Mouse (Mus musculus) liver, postnatal 0 days (tissue): ENCODE data around the gene Kat6b. TPM values are rescaled to one million over a fixed set of nuclear protein-coding genes. Genes with fewer than 3 reads are reported as not detected.
A peak's percentile ranks its signal among the peaks of the same experiment; 100 is the strongest.

Experiments
- ATAC-seq: fragments of 200-750 bp; cut with Nextera tagmentation; 2 replicates; pipeline ENCODE4 v1.8.0; 2017; ENCODE audit warnings: mild to moderate bottlenecking, moderate library complexity
- DNase-seq: peaks from one replicate; pipeline ENCODE4 v3.0.0-alpha.2; 2016
- H3K27ac ChIP-seq: fragments of 300-500 bp; sonication (generic); 2 replicates; pipeline ENCODE4 v1.5.1; 2014; ENCODE audit warnings: antibody characterized with exemption, moderate library complexity, mild to moderate bottlenecking, low read depth
- H3K27me3 ChIP-seq: fragments of 300-500 bp; sonication (generic); 2 replicates; pipeline ENCODE4 v1.6.1; 2014; ENCODE audit warnings: low read length, control low read depth, mixed read lengths; ENCODE audit not compliant: insufficient read depth
- H3K36me3 ChIP-seq: fragments of 300-500 bp; sonication (generic); replicated peaks from 2 replicates; pipeline ENCODE4 v1.6.1; 2014; ENCODE audit warnings: mild to moderate bottlenecking, control low read depth, low read length, moderate library complexity, mixed read lengths; ENCODE audit not compliant: insufficient read depth
- H3K4me1 ChIP-seq: fragments of 300-500 bp; sonication (generic); 2 replicates; pipeline ENCODE4 v1.6.1; 2014; ENCODE audit warnings: antibody characterized with exemption, mild to moderate bottlenecking, control low read depth; ENCODE audit not compliant: insufficient read depth
- H3K4me2 ChIP-seq: fragments of 300-500 bp; sonication (generic); 2 replicates; pipeline ENCODE4 v1.6.1; 2014; ENCODE audit warnings: low read depth, mild to moderate bottlenecking, low read length, moderate library complexity, mixed read lengths
- H3K4me3 ChIP-seq: fragments of 300-500 bp; sonication (generic); 2 replicates; pipeline ENCODE4 v1.5.1; 2014; ENCODE audit warnings: low read depth, low read length
- H3K9ac ChIP-seq: fragments of 300-500 bp; sonication (generic); replicated peaks from 2 replicates; pipeline ENCODE4 v1.6.1; 2014; ENCODE audit warnings: mild to moderate bottlenecking, moderate library complexity
- H3K9me3 ChIP-seq: fragments of 300-500 bp; sonication (generic); 2 replicates; pipeline ENCODE4 v1.6.1; 2016; ENCODE audit warnings: mild to moderate bottlenecking, control low read depth, low read length, mixed read lengths
- CTCF ChIP-seq: sonication (generic); IDR thresholded peaks from 2 replicates; pipeline ENCODE4 v1.5.1; 2016; ENCODE audit warnings: antibody characterized with exemption, low read depth
- EP300 ChIP-seq: IDR thresholded peaks from 2 replicates; pipeline ENCODE4 v1.6.1; 2016; ENCODE audit warnings: antibody characterized with exemption, low read depth, mild to moderate bottlenecking
- WGBS: fragments of 180-500 bp; shearing (Covaris S2); extraction: QIAGEN DNeasy Blood & Tissue Kit; methylation state at CpG from one replicate; pipeline ENCODE4 v1.1.7; 2014; ENCODE audit not compliant: insufficient replicate concordance; 5-methylcytosine and 5-hydroxymethylcytosine counted together
- polyA plus RNA-seq: library from polyadenylated mRNA; unstranded; fragments of >200 nt; fragmentation: Nextera tagmentation; extraction: Ambion mirVana; gene quantifications from 2 replicates; pipeline ENCODE4 v1.2.1, GENCODE M21; 2015

Kat6b gene
- polyA plus RNA-seq, 1 experiment from 2014 or later = 1.5 TPM

DNA sequence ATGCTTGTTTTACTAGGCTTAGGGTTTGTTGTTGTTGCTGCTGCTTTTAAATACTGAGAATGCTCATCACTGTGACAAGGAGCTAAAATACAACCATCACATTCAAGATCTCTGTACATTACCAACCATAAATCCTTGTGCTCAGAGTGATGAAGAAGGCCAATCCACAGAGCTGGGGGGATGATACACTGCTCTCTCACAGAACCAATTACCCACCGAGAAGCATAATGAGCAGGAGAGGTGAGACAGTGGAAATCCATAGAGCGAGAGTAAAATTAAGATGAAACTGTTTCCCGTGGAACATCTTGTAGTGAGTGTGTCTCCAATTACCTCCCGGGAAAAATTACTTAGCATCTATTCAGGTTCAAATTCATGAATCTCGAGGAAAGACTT is 118.9 kb downstream of the Kat6b start:
- 78% methylated on average over 5 of the region's 5 CpGs for WGBS
- H3K4me1 ChIP-seq = 0 out of 2 replicates have a peak, but pooled peaks cover 3% of the 10 kb centered on the region

DNA sequence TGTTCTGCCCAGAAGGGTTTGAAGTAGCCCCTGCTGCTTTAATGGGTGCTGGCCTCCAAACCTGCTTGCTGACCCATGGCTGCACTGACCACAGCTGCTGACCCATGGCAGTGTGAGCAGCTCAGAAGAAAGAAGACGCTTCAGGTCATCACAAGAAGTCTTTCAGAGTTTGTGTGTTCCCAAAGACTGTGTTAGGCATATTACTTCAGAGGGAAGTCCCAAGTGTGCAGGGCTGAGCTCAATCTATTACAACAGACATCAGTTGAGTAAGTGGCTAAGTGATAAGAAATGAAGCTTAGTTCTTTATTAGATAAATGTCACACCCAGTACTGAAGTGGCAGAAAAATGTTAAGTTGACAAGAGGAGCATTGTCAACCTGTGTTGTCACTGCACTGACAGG is 119.4 kb downstream of the Kat6b start:
- Histone ChIP-seq H3K9ac (no peak overlapping the region), H3K27me3 (no peaks in the 10 kb centered on the region), H3K4me1 (0 out of 2 replicates have a peak, but pooled peaks cover 3% of the 10 kb centered on the region), H3K27ac (no peak overlapping the region), H3K4me3 (no peak overlapping the region), H3K9me3 (no peaks in the 10 kb centered on the region), H3K4me2 (no peak overlapping the region), H3K36me3 (no peaks in the 10 kb centered on the region)
- WGBS = 64% methylated on average over 1 of the region's 1 CpGs
- TF ChIP-seq CTCF (no peak), EP300 (peak; percentile 36)
- no peak for DNase-seq
- ATAC-seq = peak; percentile 21; the same call in 1 of the 2 replicates

More for the DNA sequence above, 118.9 kb downstream of the Kat6b start:
- TF ChIP-seq CTCF (no peak), EP300 (no peak)
- H3K27me3 ChIP-seq = no peaks in the 10 kb centered on the region
- ATAC-seq = no peak
- no peak overlapping the region for H3K9ac ChIP-seq
- H3K9me3 ChIP-seq = no peaks in the 10 kb centered on the region
- no peak overlapping the region for H3K4me2 ChIP-seq
- no peaks in the 10 kb centered on the region for H3K36me3 ChIP-seq
- H3K4me3 ChIP-seq = no peak overlapping the region
- H3K27ac ChIP-seq = no peak overlapping the region
- no peak for DNase-seq

DNA sequence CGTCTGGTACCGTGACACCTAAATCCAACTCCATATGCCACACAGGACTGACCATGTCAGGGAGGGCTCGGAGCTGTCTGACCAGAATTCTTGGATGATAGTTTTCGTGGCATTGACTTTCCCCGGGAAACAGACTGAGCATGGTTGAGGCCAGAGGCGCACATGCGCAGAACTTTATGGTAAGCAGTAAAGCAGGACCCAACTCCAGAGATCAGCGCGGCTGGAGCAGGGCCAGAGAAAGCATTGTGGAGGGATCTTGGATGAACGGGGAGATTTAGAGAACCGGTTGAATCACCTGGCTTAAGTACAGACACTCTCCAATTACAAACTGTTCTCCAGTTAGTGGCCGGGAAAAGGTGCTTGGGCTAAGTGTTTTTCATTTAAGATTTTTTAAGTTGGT is 120.9 kb downstream of the Kat6b start:
- Histone ChIP-seq H3K4me2 (no peak overlapping the region), H3K9ac (no peak overlapping the region), H3K4me3 (no peak overlapping the region), H3K4me1 (0 out of 2 replicates have a peak, but pooled peaks cover 3% of the 10 kb centered on the region), H3K27ac (no peak overlapping the region), H3K9me3 (no peaks in the 10 kb centered on the region), H3K36me3 (no peaks in the 10 kb centered on the region), H3K27me3 (no peaks in the 10 kb centered on the region)
- ATAC-seq (no peak), DNase-seq (no peak)
- 88% methylated on average over 12 of the region's 12 CpGs for WGBS
- TF ChIP-seq CTCF = no peak
- no peak for TF ChIP-seq EP300

DNA sequence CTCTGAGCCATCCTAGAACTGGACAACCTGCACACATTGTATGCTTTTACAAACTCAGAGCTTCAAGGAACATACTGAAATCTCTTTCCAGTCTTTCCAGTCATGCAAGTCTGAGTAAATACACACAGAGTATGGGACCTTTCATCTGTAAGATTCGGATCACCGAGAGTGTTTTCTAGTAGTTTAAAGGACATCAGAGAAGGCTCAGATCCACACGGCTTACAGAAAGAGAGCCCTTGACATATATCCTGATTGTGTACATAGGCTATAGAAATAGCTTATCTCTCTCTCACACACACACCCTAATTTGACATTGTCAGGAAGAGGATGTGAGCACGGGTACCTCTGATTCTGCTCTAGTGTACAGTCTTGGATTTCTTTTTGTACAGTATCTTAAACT is 121.7 kb downstream of the Kat6b start:
- Histone ChIP-seq H3K27ac (no peak overlapping the region), H3K4me2 (no peak overlapping the region), H3K4me3 (no peak overlapping the region), H3K9ac (no peak overlapping the region), H3K36me3 (no peaks in the 10 kb centered on the region), H3K4me1 (0 out of 2 replicates have a peak, but pooled peaks cover 3% of the 10 kb centered on the region), H3K9me3 (no peaks in the 10 kb centered on the region), H3K27me3 (no peaks in the 10 kb centered on the region)
- no peak for ATAC-seq
- TF ChIP-seq EP300 (no peak), CTCF (no peak)
- DNase-seq = no peak
- WGBS = 20% methylated on average over 4 of the region's 4 CpGs

- Histone ChIP-seq H3K36me3 (no peaks in the 10 kb centered on the region), H3K9ac (no peak overlapping the region), H3K4me2 (no peak overlapping the region), H3K4me3 (no peak overlapping the region), H3K9me3 (no peaks in the 10 kb centered on the region), H3K27me3 (no peaks in the 10 kb centered on the region), H3K4me1 (no peaks in the 10 kb centered on the region), H3K27ac (no peak overlapping the region)
- WGBS = 75% methylated on average over 4 of the region's 4 CpGs
- no peak for ATAC-seq
- TF ChIP-seq EP300 (no peak), CTCF (no peak)
- no peak for DNase-seq
Measured at GRCm38 (mm10) chr14:21607686-21608085, 126.5 kb downstream of the Kat6b start.

GRCm38 (mm10) chr14:21608886-21609285 is 127.7 kb downstream of the Kat6b start:
- Histone ChIP-seq H3K27me3 (no peaks in the 10 kb centered on the region), H3K36me3 (no peaks in the 10 kb centered on the region)
- WGBS = 75% methylated on average over 4 of the region's 4 CpGs

GRCm38 (mm10) chr14:21610224-21610623 is 129.0 kb downstream of the Kat6b start:
- DNase-seq (no peak), ATAC-seq (no peak)
- H3K4me1 ChIP-seq = no peaks in the 10 kb centered on the region
- H3K4me3 ChIP-seq = no peak overlapping the region
- H3K9me3 ChIP-seq = no peaks in the 10 kb centered on the region
- no peak overlapping the region for H3K4me2 ChIP-seq
- peak; percentile 77 for TF ChIP-seq CTCF
- no peak for TF ChIP-seq EP300
- no peak overlapping the region for H3K27ac ChIP-seq
- no peaks in the 10 kb centered on the region for H3K36me3 ChIP-seq
- WGBS = 20% methylated on average over 3 of the region's 3 CpGs
- H3K27me3 ChIP-seq = no peaks in the 10 kb centered on the region
- no peak overlapping the region for H3K9ac ChIP-seq

More at GRCm38 (mm10) chr14:21608886-21609285, 127.7 kb downstream of the Kat6b start:
- DNase-seq = no peak
- ATAC-seq = no peak
- Histone ChIP-seq H3K4me1 (no peaks in the 10 kb centered on the region), H3K9ac (no peak overlapping the region), H3K4me2 (no peak overlapping the region), H3K27ac (no peak overlapping the region), H3K4me3 (no peak overlapping the region), H3K9me3 (no peaks in the 10 kb centered on the region)
- TF ChIP-seq CTCF = no peak
- TF ChIP-seq EP300 = no peak
